Mouse (Mus musculus): Measurements from ENCODE around the gene Dkk3.

The Dkk3 gene

GRCm38 (mm10) chr7:112154445-112154844, 4.4 kb downstream of the Dkk3 start:
- H3K27me3 ChIP-seq (ENCODE audit: control insufficient read depth, insufficient read depth, low read length, poor library complexity, severe bottlenecking), result no peaks in the 10 kb centered on the region; the same call in 1 of the 2 replicates

GRCm38 (mm10) chr7:112149113-112149512, 9.7 kb downstream of the Dkk3 start:
- Histone ChIP-seq H3K36me3 (ENCODE audit: control insufficient read depth, insufficient read depth, low read length, poor library complexity, severe bottlenecking) (no peaks in the 10 kb centered on the region), H3K27me3 (ENCODE audit: control insufficient read depth, insufficient read depth, low read length, poor library complexity, severe bottlenecking) (no peaks in the 10 kb centered on the region)
- no peak for DNase-seq (ENCODE audit: low read depth, low spot score)

More at GRCm38 (mm10) chr7:112154445-112154844, 4.4 kb downstream of the Dkk3 start:
- DNase-seq (ENCODE audit: low read depth, low spot score), result no peak
- no peaks in the 10 kb centered on the region for H3K36me3 ChIP-seq (ENCODE audit: control insufficient read depth, insufficient read depth, low read length, poor library complexity, severe bottlenecking)

GRCm38 (mm10) chr7:112147979-112148378, 10.9 kb downstream of the Dkk3 start:
- DNase-seq (ENCODE audit: low read depth, low spot score), result no peak
- no peaks in the 10 kb centered on the region for H3K27me3 ChIP-seq (ENCODE audit: control insufficient read depth, insufficient read depth, low read length, poor library complexity, severe bottlenecking)
- H3K36me3 ChIP-seq (ENCODE audit: control insufficient read depth, insufficient read depth, low read length, poor library complexity, severe bottlenecking), result no peaks in the 10 kb centered on the region

GRCm38 (mm10) chr7:112144646-112145179, 14.1 kb downstream of the Dkk3 start:
- Histone ChIP-seq H3K27me3 (ENCODE audit: control insufficient read depth, insufficient read depth, low read length, poor library complexity, severe bottlenecking) (no peaks in the 10 kb centered on the region), H3K36me3 (ENCODE audit: control insufficient read depth, insufficient read depth, low read length, poor library complexity, severe bottlenecking) (no peaks in the 10 kb centered on the region)
- DNase-seq (ENCODE audit: low read depth, low spot score), result no peak

GRCm38 (mm10) chr7:112143978-112144377, 14.9 kb downstream of the Dkk3 start:
- no peaks in the 10 kb centered on the region for H3K27me3 ChIP-seq (ENCODE audit: control insufficient read depth, insufficient read depth, low read length, poor library complexity, severe bottlenecking)
- no peaks in the 10 kb centered on the region for H3K36me3 ChIP-seq (ENCODE audit: control insufficient read depth, insufficient read depth, low read length, poor library complexity, severe bottlenecking)
- DNase-seq (ENCODE audit: low read depth, low spot score), result no peak

GRCm38 (mm10) chr7:112143090-112143500, 15.8 kb downstream of the Dkk3 start:
- no peaks in the 10 kb centered on the region for H3K36me3 ChIP-seq (ENCODE audit: control insufficient read depth, insufficient read depth, low read length, poor library complexity, severe bottlenecking)
- H3K27me3 ChIP-seq (ENCODE audit: control insufficient read depth, insufficient read depth, low read length, poor library complexity, severe bottlenecking), result no peaks in the 10 kb centered on the region
- DNase-seq (ENCODE audit: low read depth, low spot score), result no peak

- no peaks in the 10 kb centered on the region for H3K27me3 ChIP-seq (ENCODE audit: control insufficient read depth, insufficient read depth, low read length, poor library complexity, severe bottlenecking)
- no peak for DNase-seq (ENCODE audit: low read depth, low spot score)
- no peaks in the 10 kb centered on the region for H3K36me3 ChIP-seq (ENCODE audit: control insufficient read depth, insufficient read depth, low read length, poor library complexity, severe bottlenecking)
These were observed 16.2 kb downstream of the Dkk3 start for GRCm38 (mm10) chr7:112142616-112143015.

- Histone ChIP-seq H3K36me3 (ENCODE audit: control insufficient read depth, insufficient read depth, low read length, poor library complexity, severe bottlenecking) (no peaks in the 10 kb centered on the region), H3K27me3 (ENCODE audit: control insufficient read depth, insufficient read depth, low read length, poor library complexity, severe bottlenecking) (no peaks in the 10 kb centered on the region)
- no peak for DNase-seq (ENCODE audit: low read depth, low spot score)
These were observed 18.1 kb downstream of the Dkk3 start for GRCm38 (mm10) chr7:112140725-112141124.

GRCm38 (mm10) chr7:112138509-112139405, 20.1 kb downstream of the Dkk3 start:
- no peak for DNase-seq (ENCODE audit: low read depth, low spot score)
- H3K36me3 ChIP-seq (ENCODE audit: control insufficient read depth, insufficient read depth, low read length, poor library complexity, severe bottlenecking), result no peaks in the 10 kb centered on the region

GRCm38 (mm10) chr7:112138168-112138508, 20.7 kb downstream of the Dkk3 start:
- DNase-seq (ENCODE audit: low read depth, low spot score), result no peak
- Histone ChIP-seq H3K27me3 (ENCODE audit: control insufficient read depth, insufficient read depth, low read length, poor library complexity, severe bottlenecking) (no peaks in the 10 kb centered on the region), H3K36me3 (ENCODE audit: control insufficient read depth, insufficient read depth, low read length, poor library complexity, severe bottlenecking) (no peaks in the 10 kb centered on the region)

More at GRCm38 (mm10) chr7:112138509-112139405, 20.1 kb downstream of the Dkk3 start:
- H3K27me3 ChIP-seq (ENCODE audit: control insufficient read depth, insufficient read depth, low read length, poor library complexity, severe bottlenecking), result no peaks in the 10 kb centered on the region

GRCm38 (mm10) chr7:112136537-112136936, 22.3 kb downstream of the Dkk3 start:
- no peaks in the 10 kb centered on the region for H3K36me3 ChIP-seq (ENCODE audit: control insufficient read depth, insufficient read depth, low read length, poor library complexity, severe bottlenecking)
- H3K27me3 ChIP-seq (ENCODE audit: control insufficient read depth, insufficient read depth, low read length, poor library complexity, severe bottlenecking), result no peaks in the 10 kb centered on the region
- no peak for DNase-seq (ENCODE audit: low read depth, low spot score)

GRCm38 (mm10) chr7:112135161-112135560, 23.7 kb downstream of the Dkk3 start:
- DNase-seq (ENCODE audit: low read depth, low spot score), result no peak
- no peaks in the 10 kb centered on the region for H3K27me3 ChIP-seq (ENCODE audit: control insufficient read depth, insufficient read depth, low read length, poor library complexity, severe bottlenecking)
- H3K36me3 ChIP-seq (ENCODE audit: control insufficient read depth, insufficient read depth, low read length, poor library complexity, severe bottlenecking), result no peaks in the 10 kb centered on the region

GRCm38 (mm10) chr7:112133277-112133676, 25.6 kb downstream of the Dkk3 start:
- no peak for DNase-seq (ENCODE audit: low read depth, low spot score)
- no peaks in the 10 kb centered on the region for H3K36me3 ChIP-seq (ENCODE audit: control insufficient read depth, insufficient read depth, low read length, poor library complexity, severe bottlenecking)

GRCm38 (mm10) chr7:112132005-112132404, 26.9 kb downstream of the Dkk3 start:
- Histone ChIP-seq H3K36me3 (ENCODE audit: control insufficient read depth, insufficient read depth, low read length, poor library complexity, severe bottlenecking) (no peaks in the 10 kb centered on the region), H3K27me3 (ENCODE audit: control insufficient read depth, insufficient read depth, low read length, poor library complexity, severe bottlenecking) (no peaks in the 10 kb centered on the region)
- no peak for DNase-seq (ENCODE audit: low read depth, low spot score)

More at GRCm38 (mm10) chr7:112133277-112133676, 25.6 kb downstream of the Dkk3 start:
- no peaks in the 10 kb centered on the region for H3K27me3 ChIP-seq (ENCODE audit: control insufficient read depth, insufficient read depth, low read length, poor library complexity, severe bottlenecking)

GRCm38 (mm10) chr7:112130660-112131059, 28.2 kb downstream of the Dkk3 start:
- no peaks in the 10 kb centered on the region for H3K27me3 ChIP-seq (ENCODE audit: control insufficient read depth, insufficient read depth, low read length, poor library complexity, severe bottlenecking)
- DNase-seq (ENCODE audit: low read depth, low spot score), result no peak
- no peaks in the 10 kb centered on the region for H3K36me3 ChIP-seq (ENCODE audit: control insufficient read depth, insufficient read depth, low read length, poor library complexity, severe bottlenecking)
